Mouse (Mus musculus) myocyte (in vitro differentiated cells): ENCODE measurements around the gene Ranbp9. TPM values are rescaled to one million over a fixed set of nuclear protein-coding genes. Genes with fewer than 3 reads are reported as not detected.

Source experiments
- H3K27me3 ChIP-seq: one replicate; pipeline ENCODE4 v1.6.1; 2011; ENCODE audit not compliant: control insufficient read depth, insufficient read depth, insufficient read length
- H3K36me3 ChIP-seq: one replicate; pipeline ENCODE4 v1.6.1; 2011; ENCODE audit not compliant: control insufficient read depth, insufficient read depth
- H3K4me2 ChIP-seq: one replicate; pipeline ENCODE4 v1.6.1; 2011; ENCODE audit warnings: low read depth, control low read depth
- H3K4me3 ChIP-seq: one replicate; pipeline ENCODE4 v1.5.1; 2011; ENCODE audit warnings: mild to moderate bottlenecking, control low read depth, moderate library complexity
- H3K79me2 ChIP-seq: one replicate; pipeline ENCODE4 v1.6.1; 2011; ENCODE audit not compliant: control insufficient read depth, insufficient read depth
- H3ac ChIP-seq: one replicate; pipeline ENCODE4 v1.6.1; 2011; ENCODE audit not compliant: control insufficient read depth, insufficient read length
- CEBPB ChIP-seq: IDR thresholded peaks from 2 replicates; pipeline ENCODE4 v1.6.1; 2011; ENCODE audit warnings: mild to moderate bottlenecking, moderate library complexity; ENCODE audit not compliant: poor library complexity, insufficient read depth, severe bottlenecking
- E2F4 ChIP-seq: IDR thresholded peaks from one replicate; pipeline ENCODE4 v1.6.1; 2011; ENCODE audit warnings: mild to moderate bottlenecking, control low read depth, moderate library complexity; ENCODE audit not compliant: insufficient read depth
- MAX ChIP-seq: IDR thresholded peaks from one replicate; pipeline ENCODE4 v1.6.1; 2011; ENCODE audit warnings: low read depth, mild to moderate bottlenecking, control low read depth
- MYOD1 ChIP-seq, 3 experiments: IDR thresholded peaks; one replicate each; pipeline ENCODE4 v1.6.1; 2011; ENCODE audit warnings: control low read depth in 2 of 3, low read depth in 2 of 3, mild to moderate bottlenecking in 2 of 3, moderate library complexity in 1 of 3; ENCODE audit not compliant: insufficient read length in 2 of 3, control insufficient read depth in 1 of 3
- MYOG ChIP-seq, 3 experiments: IDR thresholded peaks; one replicate each; pipeline ENCODE4 v1.6.1; 2011; ENCODE audit warnings: control low read depth in 2 of 3, low read depth in 2 of 3, mild to moderate bottlenecking in 2 of 3; ENCODE audit not compliant: insufficient read length in 2 of 3, control insufficient read depth in 1 of 3, insufficient read depth in 1 of 3
- POLR2A ChIP-seq: IDR thresholded peaks from one replicate; pipeline ENCODE4 v1.6.1; 2011; ENCODE audit warnings: low read depth, mild to moderate bottlenecking, control low read depth, moderate library complexity; ENCODE audit not compliant: insufficient read length
- POLR2AphosphoS2 ChIP-seq: IDR thresholded peaks from one replicate; pipeline ENCODE4 v1.6.1; 2011; ENCODE audit warnings: low read depth, control low read depth; ENCODE audit not compliant: insufficient read length
- REST ChIP-seq: IDR thresholded peaks from one replicate; pipeline ENCODE4 v1.6.1; 2011; ENCODE audit warnings: mild to moderate bottlenecking, control low read depth, moderate library complexity; ENCODE audit not compliant: insufficient read depth, insufficient read length
- SRF ChIP-seq: IDR thresholded peaks from one replicate; pipeline ENCODE4 v1.6.1; 2011; ENCODE audit warnings: low read depth; ENCODE audit not compliant: control insufficient read depth, insufficient read length
- TCF12 ChIP-seq: IDR thresholded peaks from one replicate; pipeline ENCODE4 v1.6.1; 2011; ENCODE audit warnings: mild to moderate bottlenecking, control low read depth; ENCODE audit not compliant: poor library complexity, insufficient read depth, severe bottlenecking
- TCF3 ChIP-seq: IDR thresholded peaks from one replicate; pipeline ENCODE4 v1.6.1; 2011; ENCODE audit warnings: low read depth, control low read depth; ENCODE audit not compliant: insufficient read length
- USF1 ChIP-seq: IDR thresholded peaks from one replicate; pipeline ENCODE4 v1.6.1; 2011; ENCODE audit warnings: low read depth, mild to moderate bottlenecking, control low read depth, moderate library complexity
- polyA plus RNA-seq: library from polyadenylated mRNA; unstranded; fragments of >200 nt; fragmentation: generic; extraction: Trizol; gene quantifications from one replicate; pipeline ENCODE4 v1.2.1, GENCODE M21; 2012; ENCODE audit warnings: missing spikeins

Gene Ranbp9
- polyA plus RNA-seq, 1 experiment, result 23.1 TPM

- Histone ChIP-seq H3K36me3 (no peaks in the 10 kb centered on the region), H3K79me2 (no peaks in the 10 kb centered on the region), H3ac (no peak overlapping the region), H3K27me3 (no peaks in the 10 kb centered on the region), H3K4me3 (no peak overlapping the region), H3K4me2 (no peak overlapping the region)
- TF ChIP-seq POLR2A, result no peak
These were observed 35.8 kb upstream of the Ranbp9 start for GRCm38 (mm10) chr13:43516931-43517330.

GRCm38 (mm10) chr13:43516119-43516518, 35.0 kb upstream of the Ranbp9 start:
- Histone ChIP-seq H3K36me3 (no peaks in the 10 kb centered on the region), H3K4me3 (no peak overlapping the region), H3K4me2 (no peak overlapping the region), H3K27me3 (no peaks in the 10 kb centered on the region), H3ac (no peak overlapping the region), H3K79me2 (no peaks in the 10 kb centered on the region)
- no peak for TF ChIP-seq TCF12
- TF ChIP-seq POLR2A, result no peak
- TF ChIP-seq MAX, result no peak
- no peak for TF ChIP-seq POLR2AphosphoS2
- no peak for TF ChIP-seq CEBPB
- no peak for TF ChIP-seq TCF3
- no peak for TF ChIP-seq REST
- no peak for TF ChIP-seq USF1
- TF ChIP-seq MYOG (IDR thresholded peaks at IDR 0.05; ENCODE audit: control insufficient read depth in 1 of 3, insufficient read depth in 1 of 3, insufficient read length in 2 of 3, low read depth in 2 of 3), result no peak
- no peak for TF ChIP-seq SRF
- no peak for TF ChIP-seq E2F4
- no peak for TF ChIP-seq MYOD1 (IDR thresholded peaks at IDR 0.05; ENCODE audit: control insufficient read depth in 1 of 3, insufficient read length in 2 of 3, low read depth in 2 of 3)

GRCm38 (mm10) chr13:43514950-43515358, 33.9 kb upstream of the Ranbp9 start:
- H3K4me2 ChIP-seq, result no peak overlapping the region
- H3K36me3 ChIP-seq, result no peaks in the 10 kb centered on the region
- H3K79me2 ChIP-seq, result no peaks in the 10 kb centered on the region
- H3K27me3 ChIP-seq, result no peaks in the 10 kb centered on the region
- H3K4me3 ChIP-seq, result no peak overlapping the region
- no peak overlapping the region for H3ac ChIP-seq
- TF ChIP-seq MYOG (IDR thresholded peaks at IDR 0.05; ENCODE audit: control insufficient read depth in 1 of 3, insufficient read depth in 1 of 3, insufficient read length in 2 of 3, low read depth in 2 of 3) (no peak), POLR2A (no peak), E2F4 (no peak), MYOD1 (IDR thresholded peaks at IDR 0.05; ENCODE audit: control insufficient read depth in 1 of 3, insufficient read length in 2 of 3, low read depth in 2 of 3) (no peak), MAX (no peak), TCF12 (no peak), USF1 (no peak), SRF (no peak), TCF3 (no peak), POLR2AphosphoS2 (no peak), CEBPB (no peak), REST (no peak)

- Histone ChIP-seq H3K79me2 (no peaks in the 10 kb centered on the region), H3K4me3 (no peak overlapping the region), H3K4me2 (no peak overlapping the region), H3K36me3 (no peaks in the 10 kb centered on the region), H3ac (no peak overlapping the region), H3K27me3 (no peaks in the 10 kb centered on the region)
- no peak for TF ChIP-seq CEBPB
- no peak for TF ChIP-seq TCF12
- TF ChIP-seq POLR2A, result no peak
- no peak for TF ChIP-seq TCF3
- no peak for TF ChIP-seq MYOG (IDR thresholded peaks at IDR 0.05; ENCODE audit: control insufficient read depth in 1 of 3, insufficient read depth in 1 of 3, insufficient read length in 2 of 3, low read depth in 2 of 3)
- no peak for TF ChIP-seq REST
- TF ChIP-seq SRF, result no peak
- no peak for TF ChIP-seq E2F4
- no peak for TF ChIP-seq MAX
These were observed 31.7 kb upstream of the Ranbp9 start for GRCm38 (mm10) chr13:43512736-43513135.

GRCm38 (mm10) chr13:43505798-43506197, 24.7 kb upstream of the Ranbp9 start:
- TF ChIP-seq MYOD1 (IDR thresholded peaks at IDR 0.05; ENCODE audit: control insufficient read depth in 1 of 3, insufficient read length in 2 of 3, low read depth in 2 of 3) (no peak), E2F4 (no peak), TCF12 (no peak), MAX (no peak), MYOG (IDR thresholded peaks at IDR 0.05; ENCODE audit: control insufficient read depth in 1 of 3, insufficient read depth in 1 of 3, insufficient read length in 2 of 3, low read depth in 2 of 3) (no peak), SRF (no peak), POLR2AphosphoS2 (no peak), TCF3 (no peak), REST (no peak), POLR2A (no peak), USF1 (no peak), CEBPB (no peak)

More at GRCm38 (mm10) chr13:43505798-43506197, 24.7 kb upstream of the Ranbp9 start:
- H3K4me3 ChIP-seq, result no peak overlapping the region
- H3K27me3 ChIP-seq, result no peaks in the 10 kb centered on the region
- no peak overlapping the region for H3ac ChIP-seq
- H3K79me2 ChIP-seq, result no peaks in the 10 kb centered on the region
- no peaks in the 10 kb centered on the region for H3K36me3 ChIP-seq
- H3K4me2 ChIP-seq, result no peak overlapping the region
